Mouse (Mus musculus): ENCODE data around the gene Ttc19.

- TF ChIP-seq CTCF (IDR thresholded peaks at IDR 0.05; ENCODE audit: low read depth) = no peak
- no peak for TF ChIP-seq EP300 (IDR thresholded peaks at IDR 0.05; ENCODE audit: low read depth)
Measured at GRCm38 (mm10) chr11:62287700-62288099, 6.4 kb downstream of the Ttc19 start.
